Mouse (Mus musculus): ENCODE measurements around the gene Muc5ac. TPM values are rescaled to one million over a fixed set of nuclear protein-coding genes. Genes with fewer than 3 reads are reported as not detected.

Gene Muc5ac
- total RNA-seq, 2 experiments from 2014 or later: not detected

DNA sequence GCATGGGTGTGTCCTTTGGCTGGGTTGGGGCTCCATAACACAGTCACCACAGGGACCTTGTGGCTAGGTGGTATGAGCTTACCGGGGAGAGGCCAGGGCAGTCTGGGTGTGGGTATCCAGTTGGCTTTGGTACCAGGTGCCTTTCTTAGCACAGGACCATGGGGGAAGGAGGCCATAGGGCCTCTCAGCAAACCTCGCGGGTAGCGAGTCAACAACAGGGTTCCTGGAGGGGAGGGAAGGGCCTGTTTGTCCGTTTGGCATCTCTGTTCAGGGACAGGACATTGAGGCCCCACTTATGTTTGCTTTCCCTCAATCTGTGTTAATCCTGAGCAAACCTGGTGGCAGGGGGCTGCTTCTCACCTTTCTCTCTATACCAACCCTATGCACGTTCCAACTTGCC lies 34.9 kb downstream of the Muc5ac start:
- intact Hi-C loops (cut with DNase I): no loop called here
- DNase-seq (ENCODE audit: low spot score): no peak

DNA sequence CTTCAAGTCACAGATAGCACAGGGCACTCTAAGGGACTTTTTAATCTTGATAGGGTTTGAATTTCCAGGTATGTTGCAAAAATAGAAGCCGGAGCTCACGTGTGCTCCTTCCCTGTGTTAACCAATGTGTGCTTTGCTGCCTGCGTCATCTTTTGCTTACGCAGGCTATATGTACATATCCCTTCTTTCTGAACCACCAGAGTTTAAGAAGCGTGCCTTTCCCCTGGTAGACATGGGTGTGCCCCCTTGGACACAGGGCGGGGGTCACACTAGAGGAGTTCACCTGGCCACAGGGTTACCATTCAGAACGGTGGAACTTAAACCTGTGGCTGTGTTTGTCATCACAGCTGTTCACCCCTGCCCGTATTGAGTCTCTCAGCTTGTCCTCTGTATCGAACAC lies 35.6 kb downstream of the Muc5ac start:
- no peak for DNase-seq (ENCODE audit: low spot score)
- intact Hi-C loops (cut with DNase I): no loop called here

DNA sequence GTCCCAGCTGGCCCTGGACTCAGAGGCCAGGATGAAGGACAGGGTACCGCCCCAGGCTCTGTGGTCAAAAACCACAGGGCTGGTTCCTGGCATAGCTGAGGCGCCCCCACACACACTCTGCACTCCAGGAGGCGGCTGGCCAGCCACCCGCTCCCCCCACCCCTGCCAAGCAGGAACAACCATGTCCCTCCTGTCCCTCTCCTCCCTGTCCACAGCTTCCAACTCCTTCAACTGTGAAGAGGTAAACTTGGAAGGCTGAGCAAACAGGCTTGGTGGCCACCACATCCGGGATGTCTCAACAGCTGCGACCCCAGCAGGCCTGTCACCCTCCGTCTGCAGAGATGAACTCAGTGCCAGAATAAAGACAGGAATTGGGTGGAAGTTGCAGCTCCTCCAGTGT lies 47.2 kb downstream of the Muc5ac start:
- no peak for DNase-seq (ENCODE audit: low spot score)
- intact Hi-C loops (cut with DNase I): no loop called here

DNA sequence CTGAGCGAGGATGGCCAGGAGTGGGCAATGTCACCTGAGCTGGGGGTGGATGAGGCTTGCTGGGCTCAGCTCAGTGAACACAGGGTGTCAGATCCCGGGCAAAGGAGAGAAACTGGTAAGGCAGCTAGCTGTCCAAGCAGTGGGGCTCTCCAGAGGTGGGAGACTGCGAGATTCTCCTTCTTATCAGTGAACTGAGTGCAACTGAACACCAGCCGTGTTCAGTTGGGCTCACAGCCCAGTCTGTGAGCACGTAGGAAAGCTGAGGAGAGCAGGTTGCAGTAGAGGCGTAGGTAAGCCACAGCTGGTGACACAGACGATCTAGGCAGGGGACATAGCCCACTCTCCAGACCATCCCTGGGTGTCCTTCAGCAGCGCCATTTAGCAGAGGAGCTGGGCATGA lies 47.7 kb downstream of the Muc5ac start:
- no peak for DNase-seq (ENCODE audit: low spot score)
- intact Hi-C loops (cut with DNase I): no loop called here

DNA sequence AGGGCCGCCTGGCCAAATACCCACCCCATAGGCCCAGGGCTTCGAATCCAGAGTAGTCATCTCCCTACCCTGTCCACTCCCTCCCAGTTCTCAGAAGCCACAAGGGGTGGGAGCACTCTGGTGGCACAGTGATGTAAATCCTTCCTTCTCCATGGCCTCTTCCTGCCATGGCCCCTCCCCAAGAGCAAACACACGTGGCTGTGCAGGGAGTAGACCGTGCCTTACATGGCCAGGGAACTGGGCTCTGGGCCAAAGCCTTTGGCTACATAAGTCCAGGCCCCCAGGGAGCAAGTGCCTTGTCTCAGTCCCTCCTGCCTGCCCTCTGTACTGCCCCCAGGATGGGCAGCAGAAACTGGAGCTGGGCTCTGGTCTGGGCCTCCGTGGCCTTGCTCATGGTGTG lies 50.0 kb downstream of the Muc5ac start, which contains the start of gene Muc5b:
Gene Muc5b (plus strand): TSS at position 292 of the 400 bp plus-strand sequence.
- DNase-seq (ENCODE audit: low spot score): no peak
- intact Hi-C loops (cut with DNase I): no loop called here

DNA sequence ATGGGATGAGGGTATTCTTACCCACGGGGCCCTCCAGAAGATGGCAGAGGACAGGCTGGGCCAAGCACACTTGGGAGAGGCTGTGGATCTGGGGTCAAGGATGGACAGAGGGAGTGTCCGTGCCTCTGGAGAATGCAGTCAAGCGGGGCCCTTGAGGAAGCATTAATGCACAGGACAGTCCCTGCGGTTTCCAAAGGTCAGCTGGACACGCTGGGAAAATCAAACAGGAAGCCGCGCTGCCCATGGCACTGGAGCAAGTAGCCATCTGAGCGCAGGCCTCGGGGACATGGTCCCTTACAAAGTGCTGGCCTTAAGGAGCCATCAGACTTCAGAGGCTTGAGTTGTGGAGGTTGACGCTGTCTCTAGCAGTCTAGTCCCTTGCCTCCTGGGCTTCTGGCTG lies 51.6 kb downstream of the Muc5ac start:
- DNase-seq (ENCODE audit: low spot score): no peak

DNA sequence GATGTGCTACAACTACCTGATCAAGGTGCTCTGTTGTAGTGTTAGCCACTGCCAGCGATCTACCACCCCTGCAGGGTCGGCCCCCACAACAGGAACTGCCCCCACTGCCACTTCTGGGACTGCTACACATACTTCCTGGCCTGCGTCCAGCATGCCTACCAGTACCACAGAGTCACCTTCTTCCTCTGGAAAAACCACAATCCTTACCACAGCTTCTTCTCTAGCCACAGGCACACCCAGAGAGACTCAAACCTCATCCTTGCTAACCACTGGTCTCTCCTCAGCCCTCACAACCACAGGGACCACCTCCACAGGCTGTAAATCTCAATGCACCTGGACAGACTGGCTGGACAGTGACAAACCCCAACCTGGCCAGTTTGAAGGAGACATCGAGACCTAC lies 72.3 kb downstream of the Muc5ac start:
- intact Hi-C loops (cut with DNase I): no loop called here
- DNase-seq (ENCODE audit: low spot score): no peak

More for the DNA sequence above, 51.6 kb downstream of the Muc5ac start:
- intact Hi-C loops (cut with DNase I): no loop called here

Other genes starting within 250 kb of the Muc5ac start
- 10 to 100 TPM; 46.6 to 47.1 TPM for gene Chid1, start 249.1 kb upstream of the Muc5ac start, total RNA-seq (2021)
- gene Ap2a2, start 226.8 kb upstream of the Muc5ac start, total RNA-seq (2021): 10 to 100 TPM; 48.9 to 56.1 TPM
- gene Muc6, start 133.7 kb upstream of the Muc5ac start, total RNA-seq (2021): not detected
- not detected for gene Muc2, start 98.6 kb upstream of the Muc5ac start, total RNA-seq (2021)
- gene Muc5b, start 50.1 kb downstream of the Muc5ac start, total RNA-seq (2021): not detected
- 10 to 100 TPM; 47.4 to 52.9 TPM for gene Tollip, start 129.5 kb downstream of the Muc5ac start, total RNA-seq (2021)
- under 1 TPM in 1 of 2 experiments, not detected in 1; 0.22 TPM for gene Brsk2, start 160.8 kb downstream of the Muc5ac start, total RNA-seq (2021)